Mouse (Mus musculus) retina, embryonic 14.5 days (tissue): ENCODE results near the gene Sntb2.

Source experiments
- DNase-seq: peaks from one replicate; pipeline ENCODE4 v3.0.0-alpha.2; 2015; ENCODE audit warnings: low spot score

Gene Sntb2

GRCm38 (mm10) chr8:106929921-106930320, 5.6 kb upstream of the Sntb2 start:
- DNase-seq = no peak

GRCm38 (mm10) chr8:106932376-106933065, 3.0 kb upstream of the Sntb2 start:
- DNase-seq = peak; percentile 36

GRCm38 (mm10) chr8:106933506-106934143, 1.9 kb upstream of the Sntb2 start:
- DNase-seq = no peak

DNA sequence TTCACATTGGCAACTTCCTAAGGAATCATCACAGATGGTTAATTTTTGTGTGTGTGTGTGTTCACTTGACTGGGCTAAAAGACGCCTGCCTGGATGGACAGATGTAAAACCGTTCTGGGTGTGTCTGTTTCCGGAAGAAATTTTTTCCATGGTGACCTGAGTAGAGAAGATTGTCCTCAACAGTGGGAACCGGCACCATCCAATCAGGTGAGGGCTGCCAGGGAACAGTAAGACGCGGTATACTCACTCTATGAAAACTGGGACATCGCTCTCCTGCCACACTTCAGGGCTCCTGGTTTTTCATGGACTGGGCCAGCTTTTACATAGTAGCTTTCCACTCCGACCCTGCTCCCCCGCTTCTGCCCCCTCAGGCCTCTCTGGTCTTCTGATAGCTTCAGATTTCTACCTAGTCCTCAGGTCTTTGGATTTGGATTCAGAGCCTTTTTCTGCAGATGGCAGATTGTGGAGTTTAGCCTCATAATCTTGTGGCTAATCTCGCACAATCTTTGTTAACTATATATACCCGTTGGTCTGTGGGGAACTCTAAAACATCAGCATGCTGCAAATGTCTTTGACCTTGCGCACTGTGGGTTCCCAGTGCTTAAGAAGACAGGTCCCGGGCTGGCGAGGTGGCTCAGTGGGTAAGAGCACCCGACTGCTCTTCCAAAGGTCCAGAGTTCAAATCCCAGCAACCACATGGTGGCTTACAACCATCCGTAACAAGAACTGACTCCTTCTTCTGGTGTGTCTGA, 1.1 kb upstream of the Sntb2 start:
- no peak for DNase-seq

DNA sequence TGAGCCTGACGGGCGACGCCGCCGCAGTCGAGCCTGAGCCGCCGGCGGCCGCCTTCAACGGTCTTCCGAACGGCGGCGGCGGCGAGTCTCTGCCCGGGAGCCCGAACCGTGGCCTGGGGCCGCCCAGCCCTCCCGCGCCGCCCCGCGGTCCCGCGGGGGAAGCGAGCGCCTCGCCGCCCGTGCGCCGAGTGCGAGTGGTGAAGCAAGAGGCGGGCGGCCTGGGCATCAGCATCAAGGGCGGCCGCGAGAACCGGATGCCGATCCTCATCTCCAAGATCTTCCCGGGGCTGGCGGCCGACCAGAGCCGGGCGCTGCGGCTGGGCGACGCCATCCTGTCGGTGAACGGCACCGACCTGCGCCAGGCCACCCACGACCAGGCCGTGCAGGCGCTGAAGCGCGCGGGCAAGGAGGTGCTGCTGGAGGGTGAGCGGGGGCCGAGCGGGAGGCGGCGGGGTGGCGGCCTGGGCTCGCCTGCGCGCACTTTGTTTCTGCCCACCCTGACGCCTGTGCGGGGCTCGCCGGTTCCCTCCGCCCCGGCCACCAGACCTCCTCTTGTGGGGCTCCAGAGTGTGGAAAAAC, 438 bp downstream of the Sntb2 start:
- DNase-seq = peak; percentile 63

- peak; percentile 61 for DNase-seq
Measured at GRCm38 (mm10) chr8:106936478-106937051, 1.0 kb downstream of the Sntb2 start.

DNA sequence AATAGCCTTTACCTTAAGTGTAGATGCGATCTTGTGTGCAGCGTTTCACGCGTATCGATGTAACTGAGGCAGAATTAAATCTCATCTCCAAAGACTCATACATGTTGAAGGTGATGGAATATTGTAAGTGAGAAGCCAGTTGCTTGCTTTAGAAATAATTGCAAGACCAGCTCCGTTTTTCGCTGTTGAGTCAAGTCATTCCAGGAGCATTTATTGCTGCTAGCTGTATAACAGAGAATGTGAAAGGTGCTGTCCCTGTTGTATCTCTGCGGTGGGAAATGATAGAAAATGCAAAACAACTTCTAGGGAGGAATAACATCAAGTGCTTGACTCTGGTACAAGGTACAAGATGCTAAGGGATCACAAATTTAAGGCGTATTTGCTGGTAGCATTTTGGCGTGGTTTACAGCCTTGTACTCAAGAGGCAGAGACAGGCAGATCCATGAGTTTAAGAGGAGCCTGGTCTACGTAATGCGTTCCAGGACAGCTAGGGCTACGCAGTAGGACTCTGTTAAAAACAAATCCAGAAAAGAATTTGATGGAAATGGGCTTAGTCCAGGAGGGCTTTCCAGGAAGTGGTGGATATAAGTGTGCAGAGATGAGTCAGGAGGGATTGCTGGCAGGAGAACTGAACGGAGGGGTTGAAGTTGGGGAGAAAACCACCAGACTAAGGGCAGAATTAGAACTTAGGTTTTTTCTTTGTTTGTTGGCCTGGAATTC, 1.7 kb downstream of the Sntb2 start:
- DNase-seq = no peak

- no peak for DNase-seq
Measured at GRCm38 (mm10) chr8:106941806-106942205, 6.3 kb downstream of the Sntb2 start.

GRCm38 (mm10) chr8:106943874-106944418, 8.4 kb downstream of the Sntb2 start:
- no peak for DNase-seq

DNA sequence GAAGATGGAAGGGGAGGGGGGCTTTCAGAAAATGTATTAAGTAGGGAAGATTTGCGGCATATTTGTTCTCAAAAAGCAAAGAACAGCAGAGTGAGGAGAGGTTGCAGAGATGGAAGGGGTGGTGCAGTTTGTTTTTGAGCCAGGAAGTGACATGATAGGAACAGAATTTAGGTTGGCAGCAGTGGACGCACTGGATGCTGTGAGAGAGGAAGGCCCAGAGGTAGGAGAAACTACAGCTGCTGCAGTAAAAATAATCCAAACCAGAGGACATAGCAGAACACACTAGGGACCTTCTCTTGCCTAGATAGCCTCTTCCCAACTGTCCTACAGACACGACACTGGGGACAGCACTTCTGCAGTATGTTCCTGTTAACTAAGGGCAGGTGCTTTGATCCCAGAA, 9.2 kb downstream of the Sntb2 start:
- DNase-seq = no peak

DNA sequence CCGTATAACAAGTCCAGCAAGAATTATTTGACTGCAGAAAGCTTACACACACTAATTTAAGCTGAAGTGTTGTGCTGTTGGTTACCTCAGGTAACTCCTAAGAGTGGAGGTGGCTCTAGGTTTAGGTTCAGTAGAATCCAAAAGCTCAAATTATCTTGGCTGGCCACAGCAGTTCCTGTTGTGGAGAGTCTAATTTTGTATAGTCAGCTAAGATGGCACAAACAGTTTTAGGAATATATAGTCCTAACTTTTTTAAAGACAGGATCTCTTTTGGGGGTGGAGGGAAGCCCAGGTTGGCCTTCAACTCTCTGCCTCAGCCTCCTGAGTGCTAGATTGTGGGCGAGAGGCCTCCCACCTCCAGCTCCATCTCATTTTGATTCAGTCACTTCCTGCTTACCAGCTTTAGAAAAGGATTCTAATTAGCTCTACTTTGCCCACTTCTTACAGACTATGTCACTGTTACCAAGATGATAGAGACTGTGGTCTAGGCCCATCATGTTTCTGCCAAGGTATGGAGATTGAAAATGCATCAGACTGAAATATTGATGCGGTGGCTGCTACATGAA, 13.2 kb downstream of the Sntb2 start:
- DNase-seq = no peak

DNA sequence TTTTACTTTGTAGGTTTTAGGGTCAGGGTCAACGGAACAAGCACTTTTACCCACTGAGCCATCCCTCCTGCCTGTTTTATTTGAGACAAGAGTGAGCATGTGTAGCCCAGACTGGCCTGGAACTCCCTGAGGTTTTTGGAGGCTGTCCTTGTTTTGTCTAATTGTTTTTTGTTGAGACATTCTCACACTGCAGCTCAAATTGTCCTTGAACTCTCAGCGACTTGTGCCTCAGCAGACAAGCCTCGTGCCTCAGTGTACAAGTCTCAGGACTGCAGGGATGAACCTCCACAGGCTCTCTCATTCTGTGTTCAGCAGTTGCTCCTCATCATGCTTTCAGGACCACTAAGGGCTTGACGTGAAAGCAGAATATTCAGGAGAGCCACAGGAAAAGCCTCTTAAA, 16.2 kb downstream of the Sntb2 start:
- no peak for DNase-seq

DNA sequence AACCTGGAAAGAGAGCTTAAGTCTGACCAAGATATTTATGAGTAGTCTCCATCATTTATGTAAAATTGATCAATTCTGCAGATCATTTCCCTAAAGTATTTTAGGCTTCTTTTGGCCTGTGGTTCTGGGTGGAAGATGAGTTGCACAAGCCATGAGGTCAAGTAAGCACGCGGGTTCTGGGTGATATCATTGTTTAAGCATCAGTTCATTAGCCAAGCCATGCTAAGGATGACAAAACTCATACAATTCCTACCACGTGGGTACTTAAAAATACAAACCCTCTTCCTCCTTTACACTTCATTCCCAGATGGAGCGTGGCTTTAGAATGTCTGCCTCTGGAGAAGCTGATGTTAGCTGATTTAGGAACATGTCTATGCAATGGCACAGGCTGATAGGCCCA, 18.0 kb downstream of the Sntb2 start:
- DNase-seq = no peak

DNA sequence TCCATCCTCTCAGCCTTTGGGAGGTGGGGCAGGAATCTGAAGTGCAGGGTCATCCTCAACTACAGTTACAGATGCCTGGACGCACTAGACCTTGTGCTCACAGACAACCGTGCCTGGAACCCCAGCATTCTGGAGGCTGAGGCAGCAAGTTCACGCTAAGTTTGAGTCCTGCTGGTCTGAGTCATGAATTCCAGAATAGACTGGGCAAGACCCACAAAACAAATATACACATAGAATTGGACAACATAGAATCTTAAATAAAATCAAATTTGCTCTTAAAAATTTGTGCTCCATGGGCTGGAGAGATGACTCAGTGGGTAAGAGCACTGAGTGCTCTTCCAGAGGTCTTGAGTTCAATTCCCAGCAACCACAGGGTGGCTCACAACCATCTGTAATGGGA, 21.5 kb downstream of the Sntb2 start:
- no peak for DNase-seq

DNA sequence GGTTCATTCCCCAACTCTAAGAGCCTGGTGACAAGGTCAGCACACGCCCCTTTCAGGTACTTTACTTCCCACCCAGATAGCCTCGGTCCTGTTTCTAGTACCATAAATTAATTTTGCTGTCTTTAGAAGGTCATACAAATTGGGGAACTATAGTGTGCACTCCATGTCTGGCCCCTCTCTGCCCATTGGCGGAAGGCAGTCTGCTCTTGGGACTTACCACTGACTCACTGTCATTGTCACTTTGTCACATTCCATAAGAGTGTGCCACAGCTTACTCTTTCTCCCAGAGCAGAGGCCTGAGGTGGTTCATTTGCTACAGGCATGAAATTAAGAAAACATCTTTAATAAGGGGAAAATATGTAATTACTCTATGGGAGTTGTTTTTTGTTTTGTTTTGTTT, 22.7 kb downstream of the Sntb2 start:
- no peak for DNase-seq

- no peak for DNase-seq
Measured at GRCm38 (mm10) chr8:106959626-106960025, 24.1 kb downstream of the Sntb2 start.

- no peak for DNase-seq
Measured at GRCm38 (mm10) chr8:106962322-106962721, 26.8 kb downstream of the Sntb2 start.

GRCm38 (mm10) chr8:106963365-106963764, 27.8 kb downstream of the Sntb2 start:
- peak; percentile 21 for DNase-seq

DNA sequence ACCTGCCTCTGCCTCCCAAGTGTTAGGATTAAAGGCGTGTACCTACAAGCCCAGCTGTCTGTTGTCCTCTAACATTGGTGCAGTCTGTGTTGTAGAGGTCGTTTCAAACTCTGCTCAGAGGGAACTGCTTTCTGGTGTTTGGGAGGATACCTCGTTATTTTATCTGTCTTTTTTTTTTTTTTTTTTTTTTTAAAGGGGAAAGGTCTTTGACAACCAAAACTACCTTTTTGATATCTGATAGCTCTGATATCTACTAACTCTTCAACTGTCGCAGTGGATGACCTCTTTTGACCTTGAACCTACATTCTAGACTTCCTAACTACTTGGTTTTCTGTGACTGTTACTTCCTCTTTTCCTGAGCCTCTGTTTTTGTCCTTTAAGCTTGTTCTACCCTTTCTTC, 29.0 kb downstream of the Sntb2 start:
- no peak for DNase-seq

DNA sequence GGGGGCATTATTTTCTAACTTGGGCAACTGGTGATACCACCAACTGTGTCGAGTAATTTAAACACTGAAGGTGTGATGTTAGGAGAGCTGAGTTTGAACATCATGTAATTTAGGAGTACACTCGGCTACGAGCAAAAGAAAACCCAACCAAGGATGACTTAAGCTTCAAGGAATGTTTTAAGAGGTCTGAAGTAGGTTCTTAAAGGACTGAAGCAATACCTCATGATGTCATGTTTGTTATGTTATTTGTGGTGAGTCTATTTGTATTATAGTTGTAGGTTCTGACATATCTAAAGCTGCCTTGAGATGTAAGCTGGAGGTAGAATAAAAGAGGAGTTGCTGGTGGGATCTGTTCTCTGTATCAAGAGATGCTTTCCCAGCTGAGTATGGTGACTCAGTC, 34.4 kb downstream of the Sntb2 start:
- DNase-seq = no peak

- DNase-seq = no peak
Measured at GRCm38 (mm10) chr8:106971916-106972315, 36.4 kb downstream of the Sntb2 start.
